Mouse (Mus musculus): ENCODE measurements at regions not wholly inside any gene's neighbourhood (a gene's known extent, or its start where the extent isn't known, plus 50 kb on each side); places are given as distances from the start of the nearest gene placed in this dataset.

DNA sequence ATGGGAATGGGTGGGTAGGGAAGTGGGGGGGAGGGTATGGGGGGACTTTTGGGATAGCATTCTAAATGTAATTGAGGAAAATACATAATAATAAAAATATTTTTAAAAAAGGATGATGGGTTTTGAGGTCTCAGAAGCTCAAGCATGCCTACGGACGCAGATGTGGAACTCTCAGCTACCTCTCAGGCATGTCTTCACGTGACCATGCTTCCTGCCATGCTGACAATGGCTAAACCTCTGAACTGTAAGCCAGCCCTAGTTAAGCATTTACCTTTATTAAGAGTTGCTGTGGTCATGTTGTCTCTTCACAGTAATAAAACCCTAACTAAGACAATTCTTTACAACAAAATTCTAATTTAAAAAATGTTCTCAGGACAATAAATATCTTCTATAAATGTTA lies 80.0 kb downstream of the Tex36 start:
- no peak for DNase-seq

DNA sequence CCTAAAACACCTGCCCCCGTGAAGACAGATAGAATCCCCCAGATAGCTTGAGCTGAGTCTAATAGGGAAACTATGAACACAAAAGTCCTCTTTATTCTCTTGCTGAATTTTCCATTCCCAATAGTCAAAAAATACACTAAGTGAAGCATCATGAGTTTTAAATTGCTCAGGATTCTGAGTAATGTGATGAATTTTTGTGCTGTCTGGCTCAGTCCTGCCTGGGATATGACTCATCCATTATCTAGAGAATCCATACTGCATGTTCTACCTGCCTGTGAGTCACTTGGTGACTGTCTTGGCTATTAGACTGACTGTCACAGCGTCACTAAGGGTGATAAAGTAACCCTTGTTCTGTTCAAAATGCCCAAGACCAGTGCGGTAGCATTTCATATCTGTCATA lies 83.0 kb downstream of the Tex36 start:
- no peak for DNase-seq

DNA sequence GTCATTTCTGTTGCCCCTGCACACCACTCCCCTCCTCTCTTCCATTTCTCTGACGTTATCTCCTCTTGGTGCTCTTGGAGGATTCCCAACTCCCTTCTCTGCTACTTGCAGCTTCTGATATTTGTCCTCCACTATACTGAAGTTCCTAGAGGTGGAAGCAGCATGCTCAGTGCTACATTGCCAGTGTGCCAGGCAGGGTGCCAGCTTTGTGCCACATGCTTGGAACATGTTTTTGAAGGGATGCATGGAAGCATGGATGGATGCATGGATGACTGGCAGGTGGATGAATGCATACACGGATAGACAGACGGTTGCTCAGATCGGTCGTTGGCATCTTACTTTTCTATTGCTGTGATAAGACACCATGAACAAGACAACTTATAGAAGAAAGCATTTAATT lies 84.4 kb downstream of the Tex36 start:
- DNase-seq = no peak

DNA sequence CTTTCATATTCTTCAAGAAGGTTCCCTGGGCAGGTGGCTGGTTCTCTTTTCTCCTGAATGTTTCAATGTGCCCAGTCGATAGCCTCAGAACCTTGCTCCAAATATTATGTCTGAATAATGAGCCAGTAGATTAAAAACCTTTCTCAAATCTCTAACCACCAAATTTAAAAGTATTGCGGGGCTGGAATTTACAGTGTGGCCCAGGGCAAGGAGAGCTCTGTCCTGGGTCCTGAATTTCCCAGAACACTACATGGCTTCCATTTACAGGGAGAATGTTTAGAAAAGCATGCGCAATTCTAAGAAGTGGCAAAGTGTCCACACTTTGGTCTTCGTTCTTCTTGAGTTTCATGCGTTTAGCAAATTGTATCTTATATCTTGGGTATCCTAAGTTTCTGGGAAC lies 91.0 kb downstream of the Tex36 start:
- no peak for DNase-seq

- no peak for DNase-seq
Measured at GRCm38 (mm10) chr7:133509486-133509885, 92.5 kb downstream of the Tex36 start.

GRCm38 (mm10) chr7:133508370-133509012 lies 93.5 kb downstream of the Tex36 start:
- DNase-seq = no peak

- DNase-seq = no peak
Measured at GRCm38 (mm10) chr7:133505628-133506027, 96.3 kb downstream of the Tex36 start.

GRCm38 (mm10) chr7:133503946-133504345 lies 98.0 kb downstream of the Tex36 start:
- DNase-seq = no peak

GRCm38 (mm10) chr7:133502731-133503130 lies 99.2 kb downstream of the Tex36 start:
- DNase-seq = no peak

DNA sequence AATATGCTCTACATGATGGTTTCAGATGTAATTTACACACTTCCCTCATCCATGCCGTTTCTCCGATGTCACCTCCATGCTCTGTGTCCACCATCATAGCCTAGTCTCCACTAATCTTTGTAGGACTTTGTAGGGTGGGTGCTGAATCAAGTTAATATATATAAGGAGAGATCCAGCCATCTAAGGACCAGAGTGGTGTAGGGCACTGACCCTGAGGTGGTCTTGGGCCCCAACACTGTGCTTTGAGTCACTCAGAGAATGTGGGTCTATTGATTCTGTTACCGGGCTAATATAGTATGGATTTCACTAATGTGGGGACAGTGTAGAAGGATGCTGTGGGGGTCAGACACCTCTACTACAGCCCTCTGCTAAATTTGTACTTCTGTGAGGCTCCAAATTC lies 104.4 kb downstream of the Tex36 start:
- no peak for DNase-seq

- no peak for DNase-seq
Measured at GRCm38 (mm10) chr7:133494982-133495550, 106.9 kb downstream of the Tex36 start.

DNA sequence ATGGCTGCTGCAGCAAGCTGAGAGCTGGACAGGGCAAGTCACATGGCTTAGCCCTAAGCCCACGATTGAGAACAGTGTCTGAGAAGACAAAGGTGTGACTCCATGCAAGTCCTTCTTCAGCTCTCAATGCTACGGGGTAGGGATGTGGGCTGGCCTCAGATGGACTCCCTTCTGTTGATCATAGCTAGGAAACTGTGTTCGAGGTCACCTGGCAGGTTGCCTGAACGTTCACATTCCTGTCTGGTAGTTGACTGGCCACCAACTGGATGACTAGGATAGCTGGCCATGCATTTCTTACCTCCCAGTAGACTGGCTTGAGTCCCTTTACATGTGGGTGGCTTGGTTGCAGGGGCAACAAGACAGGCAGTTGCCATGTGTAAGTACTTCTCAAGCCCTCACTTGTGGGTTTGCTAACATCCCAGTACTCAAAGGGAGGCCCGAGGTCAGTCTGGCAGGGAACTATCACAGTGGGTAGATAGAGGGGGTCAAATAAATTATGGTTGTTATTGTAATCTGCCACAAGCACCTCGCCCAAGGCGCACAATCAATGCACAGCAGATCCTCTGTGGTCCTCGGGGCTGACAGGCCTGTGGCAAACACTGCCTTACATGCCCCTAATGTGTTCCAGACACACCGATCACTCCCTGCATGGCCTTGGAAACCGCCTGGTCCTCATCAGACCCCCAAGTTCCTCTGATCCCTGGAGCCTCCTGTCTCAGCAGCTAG lies 107.5 kb downstream of the Tex36 start:
- no peak for DNase-seq

- DNase-seq = no peak
Measured at GRCm38 (mm10) chr7:133492626-133493025, 109.3 kb downstream of the Tex36 start.

GRCm38 (mm10) chr7:133487887-133488630 lies 113.9 kb downstream of the Tex36 start:
- DNase-seq = no peak

- no peak for DNase-seq
Measured at GRCm38 (mm10) chr7:133484430-133484841, 117.5 kb downstream of the Tex36 start.

DNA sequence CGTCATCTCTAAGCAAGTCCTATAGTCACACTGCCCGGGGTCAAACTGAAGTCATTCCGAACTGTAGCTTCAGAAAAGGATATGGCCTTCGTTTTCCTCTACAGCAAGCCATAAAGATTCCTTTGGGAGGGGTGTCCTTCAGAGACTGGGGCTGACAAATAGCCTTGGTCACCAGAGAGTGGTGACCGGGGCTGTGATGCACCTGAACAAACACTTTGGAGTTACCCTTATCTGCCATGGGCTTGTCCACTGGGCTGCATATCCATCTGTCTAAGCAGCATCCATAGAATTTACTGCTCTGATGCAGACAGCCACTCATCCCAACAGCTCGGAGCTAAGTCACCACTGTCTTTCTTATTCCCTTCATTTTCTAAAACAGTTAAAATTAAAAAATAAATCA lies 120.4 kb downstream of the Tex36 start:
- DNase-seq = no peak

DNA sequence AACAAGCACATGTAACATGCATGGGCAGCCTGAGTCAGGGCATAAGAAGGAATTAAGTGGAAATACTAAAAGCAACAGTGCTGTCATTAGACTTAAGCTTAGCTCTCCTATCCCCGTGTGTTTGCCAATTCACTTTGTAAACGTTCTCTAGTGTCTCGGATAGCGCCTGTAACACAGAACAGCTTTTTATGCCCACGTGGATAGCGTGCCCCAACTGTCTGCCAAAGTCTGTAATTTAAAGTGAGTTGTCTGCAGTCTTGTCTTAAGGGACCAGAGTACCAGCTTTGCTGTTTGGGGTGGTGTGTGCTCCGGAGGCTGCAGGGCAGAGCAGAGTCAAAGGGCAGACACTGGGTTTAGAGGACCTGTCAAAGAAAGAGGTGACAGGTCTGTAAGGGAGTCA lies 122.3 kb downstream of the Tex36 start:
- no peak for DNase-seq

GRCm38 (mm10) chr7:133477933-133478332 lies 124.0 kb downstream of the Tex36 start:
- no peak for DNase-seq

DNA sequence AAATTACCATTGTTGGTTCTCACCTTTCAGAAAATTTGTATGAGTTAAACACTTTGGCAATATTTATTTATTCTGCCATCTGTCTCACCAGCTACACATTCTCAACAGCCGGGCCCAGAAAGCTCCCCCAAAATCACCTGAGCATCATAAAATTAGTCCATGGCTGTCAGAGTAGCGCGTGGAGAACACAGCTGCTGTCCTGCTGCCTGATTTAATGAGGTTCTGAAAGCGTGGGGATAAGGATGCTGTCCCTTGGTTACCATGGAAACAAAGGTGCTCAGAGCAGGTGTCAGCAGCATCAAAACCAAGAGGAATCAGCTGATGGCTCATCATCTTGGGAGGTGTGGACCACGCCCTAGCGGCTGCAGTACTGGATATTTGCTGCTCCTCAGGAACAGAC lies 124.7 kb downstream of the Tex36 start:
- DNase-seq = no peak

- DNase-seq = no peak
Measured at GRCm38 (mm10) chr7:133471706-133472105, 130.3 kb downstream of the Tex36 start.

- no peak for DNase-seq
Measured at GRCm38 (mm10) chr7:133470620-133470958, 131.4 kb downstream of the Tex36 start.

DNA sequence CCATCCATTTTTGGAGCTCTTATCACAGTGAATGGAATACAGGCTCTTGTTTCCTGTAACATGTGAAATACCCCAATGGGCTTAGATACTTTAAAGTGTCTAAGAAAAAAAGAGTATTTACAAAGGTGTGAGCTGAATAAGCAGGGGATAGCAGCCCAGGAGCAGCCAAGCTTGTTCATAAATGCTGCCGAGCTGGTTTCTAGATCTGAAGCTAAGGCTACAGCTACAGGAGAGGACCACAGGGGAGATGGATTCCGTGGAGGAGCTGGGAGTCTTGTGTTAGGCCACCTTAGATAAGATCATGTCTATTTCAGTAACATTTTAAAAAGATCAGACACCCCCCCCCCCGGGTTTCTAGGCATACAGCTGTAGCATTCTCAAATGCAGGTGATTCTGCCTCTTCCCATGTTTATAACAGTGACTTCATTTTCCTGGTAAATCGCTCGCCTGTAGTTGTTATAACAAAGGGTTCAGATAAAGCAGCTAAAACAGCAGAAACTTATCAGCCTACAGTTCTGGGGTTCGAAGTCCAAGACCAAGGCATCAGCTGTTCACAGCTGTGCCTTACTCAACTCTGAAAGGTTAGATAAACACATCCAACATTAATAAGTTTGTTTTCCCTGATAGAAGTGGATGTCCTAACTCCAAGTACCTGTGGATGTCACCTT lies 131.9 kb downstream of the Tex36 start:
- no peak for DNase-seq

DNA sequence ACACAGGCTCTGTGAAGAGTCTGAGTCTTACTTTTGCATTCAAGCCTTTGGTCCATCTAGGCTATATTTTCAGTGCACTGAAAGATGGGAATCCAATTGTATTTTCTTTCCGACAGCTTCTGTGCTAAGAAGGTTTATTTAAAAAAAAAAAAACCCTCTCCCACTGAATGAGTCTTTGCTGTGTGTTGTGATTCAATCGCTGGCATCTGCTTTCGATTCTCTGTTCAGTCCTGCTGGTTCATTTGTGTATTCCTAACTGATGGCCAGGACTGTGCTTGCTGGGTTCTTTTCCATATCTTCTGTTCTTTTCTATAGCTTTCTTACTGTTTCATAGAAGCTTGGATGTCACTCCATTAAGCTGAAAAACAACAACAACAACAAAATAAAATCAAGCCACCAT lies 132.9 kb downstream of the Tex36 start:
- DNase-seq = no peak
